Mouse (Mus musculus) erythroid progenitor cell, adult 5-6 weeks (primary cell): Measurements from ENCODE around the gene Adamts16. TPM values are rescaled to one million over a fixed set of nuclear protein-coding genes. Genes with fewer than 3 reads are reported as not detected.

Experiments
- ATAC-seq: replicated peaks from 2 replicates; pipeline ENCODE4 v1.8.0; 2016; ENCODE audit warnings: moderate number of reproducible peaks, mild to moderate bottlenecking, moderate TSS enrichment, inconsistent platforms; ENCODE audit not compliant: poor library complexity, low FRiP score, severe bottlenecking
- total RNA-seq, 2 experiments: library from RNA; stranded (forward) in 1 of 2; stranded (reverse) in 1 of 2; fragments of 150-400 nt in 1 of 2; fragments of 186-747, 209-891 nt in 1 of 2; gene quantifications; 2 replicates each; pipeline versions ENCODE4 v1.2.3 to v1.2.4; 2015 to 2017; ENCODE audit warnings: low replicate concordance in 2 of 2

Adamts16 gene
- total RNA-seq, 2 experiments from 2014 or later, result not detected

DNA sequence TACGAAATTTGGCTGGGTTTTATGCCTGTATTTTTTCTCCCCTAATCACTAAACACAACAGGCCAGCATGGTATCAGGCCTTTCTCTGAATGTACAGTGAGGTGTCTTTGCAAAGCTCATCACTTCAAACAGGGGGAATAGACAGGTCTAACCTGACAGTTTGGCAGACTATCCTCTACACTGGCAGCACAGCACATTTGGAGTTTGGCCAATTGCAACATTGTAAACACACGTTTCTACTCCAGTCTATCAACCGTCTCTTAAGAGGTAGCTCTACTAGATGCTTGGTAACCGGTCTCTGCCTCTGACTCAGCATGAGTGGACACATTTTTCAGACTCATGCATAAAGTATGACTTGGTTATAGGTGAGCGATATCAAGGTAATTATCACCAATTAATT, 4.0 kb downstream of the Adamts16 start:
- no peak for ATAC-seq

DNA sequence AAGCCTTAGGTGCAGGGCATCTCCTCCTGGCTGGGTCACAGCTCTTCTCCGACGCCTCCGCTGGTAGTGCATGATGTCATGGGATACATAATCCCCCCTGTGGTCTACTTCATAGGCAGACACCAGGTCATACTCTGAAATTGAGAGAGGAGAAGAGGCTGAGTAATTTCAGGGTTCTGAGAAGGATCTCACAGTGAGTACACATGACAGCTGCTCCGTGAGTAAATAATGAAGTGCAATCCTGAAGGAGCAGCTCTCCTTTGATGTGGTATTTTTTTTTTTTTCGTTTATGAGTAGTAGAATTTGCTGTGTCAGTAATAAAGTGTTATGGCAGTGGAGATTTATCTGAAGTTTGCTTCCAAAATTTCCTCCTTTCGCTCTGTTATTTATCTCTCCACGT, 5.4 kb downstream of the Adamts16 start:
- ATAC-seq, result no peak

DNA sequence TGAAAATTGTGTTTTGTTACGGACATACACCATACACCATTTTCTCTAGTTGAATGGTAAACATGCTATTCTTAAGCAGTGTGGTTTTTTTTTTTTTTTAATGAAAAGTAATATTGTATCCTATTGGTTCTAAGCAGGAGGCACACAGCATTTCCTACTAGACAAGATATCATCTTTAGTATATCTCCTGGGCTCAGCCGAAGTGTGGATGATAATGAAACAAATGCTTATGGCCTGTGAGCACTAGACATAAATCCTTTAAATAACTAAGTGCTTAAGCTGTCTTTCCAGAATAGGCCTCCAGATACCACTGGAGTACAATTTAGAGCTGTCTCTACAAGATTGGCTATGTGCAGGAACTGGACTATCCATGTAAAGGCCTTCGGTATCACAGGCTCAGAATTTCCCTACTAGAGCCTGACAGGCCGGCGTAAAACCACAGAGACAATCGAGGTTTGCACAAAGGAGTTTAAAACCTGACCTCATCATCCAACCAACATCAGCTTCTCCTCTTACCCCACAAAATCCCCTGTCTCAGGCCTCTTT, 8.9 kb downstream of the Adamts16 start:
- no peak for ATAC-seq

DNA sequence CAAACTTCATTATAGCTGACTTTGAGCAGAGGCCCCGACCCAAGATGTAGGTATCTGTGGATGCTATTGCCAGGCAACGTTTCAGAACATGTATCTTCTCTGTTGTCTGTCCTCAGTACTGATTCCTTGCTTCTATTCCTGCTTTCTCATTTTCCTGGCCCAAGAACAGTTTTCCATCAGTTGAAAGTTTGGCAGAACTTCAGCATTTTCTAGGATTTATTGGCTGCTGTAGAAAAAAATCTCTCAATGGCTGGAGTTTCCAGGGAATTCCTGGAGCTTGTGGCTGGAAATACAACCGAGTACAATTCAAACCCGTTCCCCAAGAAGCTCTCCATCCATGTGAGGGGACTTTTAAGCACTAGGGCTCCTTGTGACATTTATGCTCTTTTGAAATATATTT, 10.6 kb downstream of the Adamts16 start:
- no peak for ATAC-seq

DNA sequence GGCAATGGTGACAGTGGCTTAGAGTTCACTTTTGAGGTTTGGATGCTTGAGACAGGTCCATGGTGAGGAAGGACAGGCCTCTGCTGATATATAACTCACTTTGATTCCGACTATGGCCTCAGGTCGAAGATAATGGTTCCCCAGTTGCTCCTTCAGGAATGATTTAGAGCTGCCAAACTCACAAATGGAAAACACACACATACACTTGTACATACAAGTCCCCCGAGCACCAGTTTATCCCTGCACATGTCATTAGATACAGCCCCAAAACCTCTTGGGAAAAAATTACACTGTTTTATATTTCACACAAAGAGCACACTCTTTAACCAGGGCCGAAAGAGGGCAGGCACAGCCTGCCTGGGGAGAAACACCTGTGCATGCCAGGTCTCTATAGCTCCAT, 14.1 kb downstream of the Adamts16 start:
- ATAC-seq, result no peak

DNA sequence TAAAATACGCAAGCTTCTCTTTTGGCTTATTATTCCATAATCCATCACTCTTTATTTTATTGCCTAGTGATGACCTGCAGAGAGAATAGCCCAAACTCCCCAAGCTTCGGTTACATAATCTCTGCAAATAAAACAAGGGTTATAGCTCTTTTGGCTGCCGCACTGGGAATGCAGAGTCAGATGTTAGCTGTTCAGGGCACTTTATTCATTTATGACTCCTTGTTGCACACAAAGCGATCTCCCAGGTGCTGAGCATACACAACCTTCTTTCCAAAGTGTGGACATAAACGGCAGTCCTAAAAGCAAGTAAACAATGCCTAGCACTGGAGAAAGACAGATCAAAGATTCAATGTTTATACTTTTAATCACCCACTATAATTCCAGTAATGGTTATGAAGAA, 16.3 kb downstream of the Adamts16 start:
- no peak for ATAC-seq

DNA sequence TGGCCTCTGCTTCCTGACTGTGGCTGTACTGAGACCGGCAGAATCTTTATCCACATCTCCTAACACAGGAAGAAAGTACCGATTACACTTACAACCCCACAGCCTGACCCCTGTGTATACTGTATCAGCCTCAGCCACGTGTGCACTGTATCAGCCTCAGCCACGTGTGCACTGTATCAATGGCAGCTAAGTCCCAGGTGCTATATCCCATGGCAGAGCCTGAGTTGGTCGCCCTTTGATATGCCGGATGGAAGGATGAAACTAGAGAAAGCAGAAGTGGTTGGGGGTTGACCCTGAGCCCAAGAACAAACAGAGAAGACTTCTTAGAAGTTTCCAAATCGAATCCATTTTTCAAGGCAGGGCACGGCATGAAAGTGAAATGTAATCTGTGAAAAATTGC, 17.9 kb downstream of the Adamts16 start:
- no peak for ATAC-seq

DNA sequence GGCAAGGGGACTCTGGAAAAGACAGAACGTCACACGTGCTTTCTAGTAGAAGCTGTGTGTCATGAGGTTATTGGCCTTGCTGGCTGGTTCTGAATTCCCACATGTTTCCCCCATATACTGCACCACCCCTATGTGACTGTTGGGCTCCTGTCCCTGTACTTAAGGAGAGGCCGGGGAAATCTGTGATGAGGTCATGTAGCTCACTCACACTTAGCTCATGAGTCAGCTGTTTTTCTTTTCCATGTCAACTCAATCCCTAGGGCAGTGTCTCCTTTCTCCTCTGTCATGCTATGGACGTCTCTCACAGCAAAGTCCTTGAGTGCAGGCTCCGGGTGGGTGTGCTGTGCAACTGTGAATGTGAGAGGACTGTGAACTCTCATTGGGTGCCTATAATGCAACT, 22.6 kb downstream of the Adamts16 start:
- no peak for ATAC-seq

DNA sequence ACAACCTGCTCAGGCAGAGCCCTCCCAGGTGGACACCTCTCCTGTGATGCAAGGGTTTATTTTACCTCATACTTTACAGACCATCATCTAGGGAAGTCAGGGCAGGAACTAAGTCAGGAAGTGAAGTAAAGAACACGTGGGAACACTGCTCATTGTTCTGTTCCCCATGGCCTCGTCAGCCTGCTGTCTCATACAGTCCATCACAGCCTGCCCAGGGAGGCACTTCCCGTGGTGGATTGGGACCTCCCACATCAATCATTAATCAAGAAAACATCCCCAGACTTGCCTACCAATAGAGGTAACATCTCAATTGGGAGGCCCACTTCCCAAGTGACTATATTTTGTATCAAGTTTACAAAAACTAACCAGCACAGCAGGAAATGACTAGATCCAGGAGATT, 27.2 kb downstream of the Adamts16 start:
- ATAC-seq, result no peak

DNA sequence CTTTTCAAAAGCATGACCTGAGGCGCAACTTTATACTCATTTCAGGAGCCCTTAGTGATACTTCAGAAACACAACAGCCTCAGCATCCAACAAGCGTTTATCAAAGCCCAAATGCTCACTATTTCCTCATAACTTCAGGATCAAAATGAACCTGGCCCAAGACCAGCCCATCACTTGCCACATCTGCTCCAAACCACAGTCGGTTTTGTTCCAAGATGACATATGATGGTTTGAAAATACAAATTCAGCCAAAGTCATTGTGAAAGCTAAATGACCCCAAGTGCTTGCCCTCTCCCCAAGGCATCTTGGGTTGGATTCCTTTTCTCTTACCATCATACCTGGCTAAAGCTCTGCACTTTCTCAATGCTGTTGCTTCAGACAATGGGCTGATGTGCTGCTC, 36.1 kb downstream of the Adamts16 start:
- ATAC-seq, result no peak

DNA sequence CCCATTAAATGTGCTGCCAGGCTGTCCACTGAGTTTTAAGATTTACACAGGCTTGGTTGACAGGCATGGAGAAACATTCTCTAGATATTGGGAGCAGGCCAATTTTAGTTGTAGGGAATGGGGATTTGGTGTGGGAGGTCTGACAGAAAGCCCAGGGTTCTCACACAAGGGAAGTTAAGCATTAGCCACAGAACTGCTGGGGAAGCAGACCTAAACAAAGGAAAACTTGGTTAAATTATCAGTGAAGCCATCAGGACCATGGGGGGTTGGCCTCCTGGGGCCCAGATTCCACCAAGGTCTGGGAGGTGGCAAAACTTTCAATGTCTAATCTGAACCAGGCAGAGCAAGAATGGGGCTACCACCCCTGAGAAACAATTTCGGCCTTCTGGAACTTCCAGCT, 38.8 kb downstream of the Adamts16 start:
- ATAC-seq, result no peak

DNA sequence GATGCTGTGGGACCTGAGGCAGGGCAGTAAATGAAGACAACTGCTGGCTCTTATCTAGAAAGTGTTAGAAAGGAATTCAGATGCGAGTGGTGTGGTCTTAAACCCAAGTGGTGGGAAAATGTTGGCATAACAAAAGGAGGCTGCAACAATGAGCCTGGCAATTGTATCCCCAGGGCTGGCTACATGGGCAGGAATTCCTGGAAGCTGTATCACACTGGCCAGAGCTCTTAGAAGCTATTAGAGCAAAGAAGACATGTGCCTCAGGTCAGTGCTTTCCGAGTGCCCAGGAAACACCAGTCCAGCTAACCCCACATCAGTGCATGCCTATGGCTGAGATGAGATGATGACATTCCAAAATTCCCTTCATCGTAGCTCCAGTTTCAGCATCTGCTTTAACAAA, 42.3 kb downstream of the Adamts16 start:
- ATAC-seq, result no peak

DNA sequence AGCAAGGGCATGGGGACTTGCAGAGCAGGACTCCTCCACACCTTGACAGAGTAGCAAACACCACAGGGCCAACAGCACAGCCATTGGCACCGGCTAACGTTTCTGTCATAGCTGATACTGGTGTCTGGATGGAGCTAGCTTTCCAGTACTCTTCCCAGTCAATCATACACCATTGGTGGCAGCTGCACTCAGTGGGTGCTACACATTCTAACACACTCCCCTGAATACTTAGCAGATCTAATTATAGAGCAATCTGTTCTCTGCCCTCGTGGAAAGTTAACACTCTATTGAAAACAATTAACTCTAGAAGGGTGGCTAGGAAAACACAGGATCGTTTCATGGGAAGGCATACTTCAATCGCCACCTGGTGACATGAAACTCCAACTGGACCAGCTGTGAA, 43.2 kb downstream of the Adamts16 start:
- no peak for ATAC-seq

DNA sequence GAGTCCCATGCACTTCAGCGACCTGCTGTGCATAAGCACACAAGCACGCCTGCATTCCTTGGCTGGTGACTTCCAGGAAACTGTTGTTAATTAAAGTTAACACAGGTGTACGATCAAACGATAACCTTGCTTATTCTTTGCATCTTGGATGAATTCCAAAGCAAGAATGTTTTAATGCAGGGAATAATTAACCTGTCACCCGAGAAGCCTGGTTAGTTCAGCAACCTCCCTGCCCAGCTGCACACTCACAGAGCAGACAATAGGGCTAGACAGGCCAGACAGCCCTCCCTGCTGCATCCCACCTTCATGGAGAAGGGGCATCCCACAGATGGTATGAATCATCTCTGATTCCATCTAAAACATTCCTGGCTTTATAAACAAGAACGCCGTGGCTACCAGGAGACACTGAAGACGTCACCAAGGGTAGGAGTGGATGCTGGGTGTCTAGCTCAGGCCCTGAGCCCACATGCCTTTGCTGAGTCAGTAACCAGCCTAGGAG, 47.5 kb downstream of the Adamts16 start:
- ATAC-seq, result no peak

DNA sequence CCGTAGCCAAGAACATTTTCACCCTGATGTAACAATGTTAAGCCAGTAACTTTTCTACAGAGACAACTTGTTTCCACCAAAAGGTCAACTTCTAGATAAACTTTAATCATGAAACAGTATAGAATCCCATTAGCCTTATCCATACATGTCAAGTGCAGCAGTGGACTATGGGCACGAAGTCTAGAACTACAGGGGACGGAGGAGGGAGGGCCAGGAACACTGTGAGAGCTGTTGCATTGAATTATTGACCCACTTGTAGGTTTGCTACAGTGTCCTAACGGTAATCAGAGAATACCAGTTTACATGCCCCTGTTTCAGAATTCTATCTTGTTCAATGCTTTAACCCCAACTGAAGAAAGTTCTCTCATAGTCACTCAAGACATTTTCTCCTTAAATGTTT, 48.0 kb downstream of the Adamts16 start:
- ATAC-seq, result no peak

DNA sequence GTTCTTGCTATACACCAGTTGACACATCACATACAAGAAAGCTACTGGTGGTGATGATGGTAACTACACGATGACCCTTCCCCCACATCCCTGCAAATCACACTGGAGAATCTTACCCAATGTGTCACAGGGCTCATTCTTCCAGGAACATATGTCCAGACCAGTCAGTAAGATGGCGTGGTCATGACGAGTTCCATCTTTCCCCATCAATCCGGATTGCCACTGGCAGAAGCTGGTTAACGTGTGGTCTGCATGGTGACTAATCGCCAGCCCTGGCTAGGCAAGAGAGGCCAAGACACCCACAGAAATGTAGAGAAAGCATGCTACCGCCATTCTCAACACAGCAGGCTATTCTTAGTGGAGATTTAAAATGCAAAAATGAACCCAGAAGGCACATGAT, 48.7 kb downstream of the Adamts16 start:
- ATAC-seq, result no peak

DNA sequence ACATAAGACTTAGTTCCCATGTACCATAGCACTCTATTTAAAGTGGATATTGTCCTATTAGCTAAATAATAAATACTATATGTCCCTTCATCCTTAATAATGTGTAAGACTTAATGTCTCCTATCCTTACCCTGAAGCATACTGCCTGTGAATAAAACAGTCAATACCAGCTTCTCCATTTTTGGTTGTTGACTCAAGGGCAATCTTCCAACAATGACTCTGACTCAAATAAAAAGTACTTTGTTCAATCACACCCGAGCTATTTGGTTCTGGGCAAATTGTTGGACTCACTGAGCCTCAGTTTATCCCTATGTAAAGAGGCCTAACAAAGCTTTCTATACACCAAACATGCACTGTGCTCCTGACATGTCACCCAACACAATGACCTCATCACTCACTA, 51.8 kb downstream of the Adamts16 start:
- ATAC-seq, result no peak

DNA sequence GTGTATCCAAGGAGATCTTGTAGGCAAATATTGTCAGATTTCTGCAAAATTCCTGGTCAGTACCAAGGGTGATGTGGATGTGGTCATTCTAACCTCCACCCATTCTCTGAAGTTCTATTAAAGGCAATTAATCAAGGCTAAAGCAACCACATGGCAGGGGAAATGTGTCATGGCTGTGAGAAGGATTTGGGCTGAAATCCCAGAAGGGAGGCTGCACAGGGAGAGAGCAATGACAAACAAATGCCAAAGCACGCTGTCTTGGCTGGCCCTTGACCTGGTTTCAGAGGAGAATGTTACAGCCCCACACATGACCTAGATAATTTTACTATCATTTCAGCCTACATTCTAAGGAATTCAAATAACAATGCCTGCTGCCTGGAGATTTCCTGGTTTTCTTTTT, 52.6 kb downstream of the Adamts16 start:
- ATAC-seq, result no peak

DNA sequence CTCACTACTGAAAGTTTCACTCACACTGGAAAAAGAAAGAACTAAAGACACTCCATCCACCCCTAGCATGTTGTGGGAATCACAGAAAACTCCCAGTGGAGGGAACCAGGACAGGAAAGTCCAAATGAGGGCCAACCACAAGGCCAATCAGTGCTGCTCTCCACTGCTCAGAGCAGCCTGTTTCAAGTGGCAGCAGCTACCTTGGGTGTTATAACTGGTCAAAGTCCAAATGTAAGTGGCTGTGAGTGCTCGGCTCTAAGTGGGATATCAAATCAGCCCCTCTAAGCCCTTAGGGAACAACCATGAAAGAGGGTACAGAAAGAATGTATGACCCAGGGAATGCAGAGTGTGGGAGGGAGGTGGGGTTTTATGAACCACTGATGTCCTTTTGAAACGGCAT, 56.5 kb downstream of the Adamts16 start:
- ATAC-seq, result no peak

DNA sequence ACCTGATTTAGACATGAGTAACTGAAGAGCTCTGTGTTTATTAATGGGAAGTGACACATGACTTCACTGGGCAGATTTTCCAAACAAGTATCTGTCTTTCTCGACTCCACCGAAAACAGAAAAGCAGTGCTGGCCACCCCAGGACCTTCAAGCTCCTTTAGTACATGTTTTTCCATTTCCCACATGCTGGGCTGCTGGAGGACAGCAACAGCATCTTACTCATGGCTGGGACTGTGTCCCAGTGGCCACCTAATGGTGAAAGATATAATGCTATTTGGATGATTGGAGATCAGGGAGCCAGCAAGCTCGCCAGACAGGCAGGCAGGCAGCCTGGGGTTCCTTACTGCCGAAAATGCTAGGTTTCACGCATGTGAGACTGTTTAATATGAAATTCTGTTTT, 57.5 kb downstream of the Adamts16 start:
- no peak for ATAC-seq

DNA sequence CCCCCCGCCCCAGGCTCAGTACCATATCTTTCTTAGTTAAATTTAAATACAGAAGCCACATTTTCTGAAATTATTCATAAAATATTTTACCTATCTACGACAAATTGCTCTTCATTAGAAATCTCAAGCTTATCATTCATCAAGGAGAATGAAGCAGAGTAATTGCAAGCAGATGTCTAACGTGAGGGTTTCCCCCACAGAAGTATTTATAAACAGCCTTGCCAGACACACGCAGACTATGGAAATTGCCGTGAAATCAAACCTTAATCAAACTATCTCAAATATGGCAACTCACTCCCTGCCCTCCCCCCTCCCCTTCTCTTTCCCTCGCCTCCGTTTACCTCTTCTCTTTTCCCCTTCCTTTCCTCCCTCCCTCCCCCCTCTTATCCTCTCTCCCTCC, 61.8 kb downstream of the Adamts16 start:
- ATAC-seq, result no peak

DNA sequence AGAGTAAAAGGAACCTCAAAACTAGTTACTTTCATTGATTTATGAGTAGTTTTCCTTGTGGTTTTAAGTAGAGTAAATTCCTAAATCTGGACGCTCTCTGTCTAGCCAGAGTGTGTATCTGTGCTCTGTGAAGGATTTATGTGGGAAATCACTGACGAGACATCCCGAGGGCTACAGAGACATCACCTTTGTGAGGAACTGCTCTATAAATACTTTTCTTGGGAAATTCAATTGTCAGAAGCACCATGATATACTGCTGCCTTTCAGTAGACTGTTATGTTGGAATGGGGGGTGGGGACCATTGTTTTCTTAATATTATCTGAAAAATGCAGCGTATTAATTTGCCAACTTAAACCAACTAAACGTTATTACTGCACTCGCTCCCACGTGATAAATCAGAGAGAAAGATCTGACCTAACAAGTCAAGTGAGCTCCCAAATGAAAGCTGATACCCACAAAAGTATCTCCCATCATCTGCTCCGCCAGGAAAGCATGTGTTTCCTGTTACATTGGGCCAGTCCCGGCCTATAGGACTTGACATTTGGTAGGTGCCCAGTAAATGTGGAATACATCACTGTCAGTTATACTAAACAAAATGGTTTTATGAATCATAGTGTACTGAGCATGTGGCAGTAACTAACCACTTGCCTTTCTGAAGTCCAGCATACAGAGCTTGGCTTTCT, 62.6 kb downstream of the Adamts16 start:
- ATAC-seq, result no peak
